Mouse (Mus musculus): Measurements from ENCODE around the gene Lnx2. TPM values are rescaled to one million over a fixed set of nuclear protein-coding genes. Genes with fewer than 3 reads are reported as not detected.

The Lnx2 gene
- total and polyA plus RNA-seq, 2 experiments from 2014 or later: 5.6 to 10.0 TPM

DNA sequence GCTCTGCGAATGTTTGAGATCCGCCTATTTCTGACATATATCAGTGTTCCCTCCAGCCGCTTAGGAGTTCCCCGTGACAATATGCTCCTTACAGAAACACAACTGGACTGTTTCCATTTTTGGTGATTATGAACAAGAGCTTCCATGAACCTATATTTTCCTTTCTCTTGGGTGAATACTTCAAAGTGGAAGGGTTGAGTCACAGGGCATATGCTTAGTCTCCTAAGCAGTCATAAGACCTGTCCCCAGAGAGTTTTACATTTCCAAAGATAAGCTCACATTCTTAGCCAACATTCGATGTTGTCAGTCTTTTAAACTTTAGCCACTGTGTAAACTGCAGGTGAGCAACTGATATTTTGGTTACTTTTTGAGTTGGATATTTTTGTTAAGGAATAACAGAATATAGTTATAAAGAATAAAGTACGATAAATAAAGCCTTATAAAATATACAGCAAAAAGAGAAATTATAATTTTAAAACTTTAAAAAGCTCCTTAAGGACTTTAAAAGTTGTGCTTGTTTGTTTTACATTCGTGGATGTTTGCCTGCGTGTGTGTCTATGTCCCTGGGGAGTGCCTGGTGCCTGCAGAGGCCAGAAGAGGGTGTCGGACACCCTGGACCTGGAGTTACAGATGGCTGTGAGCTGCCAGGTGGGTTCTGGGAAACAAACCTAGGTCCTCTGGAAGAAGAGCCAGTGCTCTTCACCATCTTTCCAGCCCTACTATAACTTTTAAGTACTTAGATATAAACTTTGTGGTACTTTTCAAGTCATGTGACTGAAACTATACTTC is 18.6 kb downstream of the Lnx2 start:
- DNase-seq (no peak), ATAC-seq (no peak)
- Histone ChIP-seq H3K9me3 (ENCODE audit: low read length) (no peaks in the 10 kb centered on the region), H3K9ac (no peak overlapping the region), H3K4me2 (ENCODE audit: low read depth) (no peak overlapping the region), H3K4me3 (ENCODE audit: low read depth, low read length) (no peak overlapping the region), H3K36me3 (ENCODE audit: insufficient read depth) (no peaks in the 10 kb centered on the region), H3K27me3 (ENCODE audit: insufficient read depth, low read length) (no peaks in the 10 kb centered on the region), H3K4me1 (ENCODE audit: insufficient read depth) (0 out of 2 replicates have a peak, but pooled peaks cover 4% of the 10 kb centered on the region), H3K27ac (ENCODE audit: low read depth, low read length) (no peak overlapping the region)
- no peak for TF ChIP-seq CTCF (IDR thresholded peaks at IDR 0.05; ENCODE audit: low read depth)
- 88% methylated on average over 9 of the region's 9 CpGs for WGBS

DNA sequence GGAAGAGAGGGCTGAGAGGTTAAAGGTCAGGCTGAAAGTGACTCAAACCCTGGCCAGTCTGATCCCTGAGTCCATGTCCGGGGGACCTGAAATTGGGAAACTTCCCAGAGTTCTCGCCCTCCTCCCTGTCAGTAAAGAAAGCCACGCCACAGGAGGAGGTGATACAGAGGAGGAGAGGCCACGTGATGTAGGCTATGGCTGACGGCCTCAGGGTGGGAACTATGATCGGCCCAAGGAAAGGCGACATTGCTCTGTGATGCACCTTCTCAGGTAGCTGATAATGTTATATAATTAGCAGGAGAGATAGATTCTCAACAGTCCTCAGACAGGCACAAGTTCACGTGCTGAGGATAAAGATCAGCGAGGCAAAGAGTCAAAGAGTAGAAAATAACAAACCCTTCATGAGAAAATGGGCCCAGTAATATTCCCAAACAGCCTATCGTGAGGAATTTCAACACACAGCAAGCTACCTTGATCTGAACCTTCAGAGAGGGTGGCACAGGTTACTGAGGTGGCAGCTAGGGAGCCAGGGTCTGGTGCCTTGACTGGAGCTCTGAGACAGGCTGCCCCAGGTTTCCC is 19.6 kb downstream of the Lnx2 start:
- H3K9me3 ChIP-seq (ENCODE audit: low read length): no peaks in the 10 kb centered on the region
- no peaks in the 10 kb centered on the region for H3K36me3 ChIP-seq (ENCODE audit: insufficient read depth)
- TF ChIP-seq CTCF (IDR thresholded peaks at IDR 0.05; ENCODE audit: low read depth): no peak
- no peak for ATAC-seq
- H3K4me1 ChIP-seq (ENCODE audit: insufficient read depth): 0 out of 2 replicates have a peak, but pooled peaks cover 4% of the 10 kb centered on the region
- H3K27me3 ChIP-seq (ENCODE audit: insufficient read depth, low read length): no peaks in the 10 kb centered on the region
- H3K4me3 ChIP-seq (ENCODE audit: low read depth, low read length): no peak overlapping the region
- DNase-seq: no peak
- no peak overlapping the region for H3K4me2 ChIP-seq (ENCODE audit: low read depth)
- H3K9ac ChIP-seq: no peak overlapping the region
- no peak overlapping the region for H3K27ac ChIP-seq (ENCODE audit: low read depth, low read length)
- WGBS: 84% methylated on average over 10 of the region's 10 CpGs

DNA sequence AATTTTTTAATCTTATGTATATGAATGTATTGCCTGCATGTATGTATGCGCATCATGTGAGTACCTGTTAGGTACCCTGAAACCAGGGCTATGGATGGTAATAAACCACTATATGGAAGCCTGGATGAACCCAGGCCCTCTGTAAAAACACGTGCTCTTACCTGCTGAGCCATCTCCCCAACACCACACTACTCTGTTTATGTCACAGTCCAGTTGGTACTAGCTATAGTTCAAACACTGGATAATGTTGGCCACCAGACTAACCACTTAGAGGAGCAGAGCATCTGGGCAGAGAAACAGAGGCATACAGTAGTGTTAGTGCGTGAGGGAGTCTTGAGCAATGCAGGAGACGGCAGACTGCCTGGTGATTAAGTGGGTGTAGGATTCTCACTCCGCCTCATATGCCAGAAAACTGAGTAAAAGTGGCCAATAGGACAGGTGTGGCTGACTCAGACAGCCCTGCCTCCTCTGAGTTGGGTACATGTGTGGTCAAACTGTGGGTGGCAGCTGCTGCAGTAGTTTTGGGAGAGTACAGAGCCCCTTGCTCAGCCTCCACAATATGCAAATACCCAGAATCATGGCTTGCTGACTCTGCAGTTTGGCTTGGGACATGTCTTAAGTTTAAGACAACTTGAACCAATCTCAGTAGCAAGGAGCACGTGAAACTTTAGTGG is 20.7 kb downstream of the Lnx2 start:
- no peaks in the 10 kb centered on the region for H3K9me3 ChIP-seq (ENCODE audit: low read length)
- WGBS: 89% methylated on average over 6 of the region's 6 CpGs
- H3K4me3 ChIP-seq (ENCODE audit: low read depth, low read length): no peak overlapping the region
- no peak for TF ChIP-seq CTCF (IDR thresholded peaks at IDR 0.05; ENCODE audit: low read depth)
- H3K27ac ChIP-seq (ENCODE audit: low read depth, low read length): no peak overlapping the region
- H3K4me2 ChIP-seq (ENCODE audit: low read depth): no peak overlapping the region
- DNase-seq: no peak
- H3K4me1 ChIP-seq (ENCODE audit: insufficient read depth): 0 out of 2 replicates have a peak, but pooled peaks cover 4% of the 10 kb centered on the region
- no peak overlapping the region for H3K9ac ChIP-seq
- no peaks in the 10 kb centered on the region for H3K27me3 ChIP-seq (ENCODE audit: insufficient read depth, low read length)
- no peak for ATAC-seq
- no peaks in the 10 kb centered on the region for H3K36me3 ChIP-seq (ENCODE audit: insufficient read depth)

DNA sequence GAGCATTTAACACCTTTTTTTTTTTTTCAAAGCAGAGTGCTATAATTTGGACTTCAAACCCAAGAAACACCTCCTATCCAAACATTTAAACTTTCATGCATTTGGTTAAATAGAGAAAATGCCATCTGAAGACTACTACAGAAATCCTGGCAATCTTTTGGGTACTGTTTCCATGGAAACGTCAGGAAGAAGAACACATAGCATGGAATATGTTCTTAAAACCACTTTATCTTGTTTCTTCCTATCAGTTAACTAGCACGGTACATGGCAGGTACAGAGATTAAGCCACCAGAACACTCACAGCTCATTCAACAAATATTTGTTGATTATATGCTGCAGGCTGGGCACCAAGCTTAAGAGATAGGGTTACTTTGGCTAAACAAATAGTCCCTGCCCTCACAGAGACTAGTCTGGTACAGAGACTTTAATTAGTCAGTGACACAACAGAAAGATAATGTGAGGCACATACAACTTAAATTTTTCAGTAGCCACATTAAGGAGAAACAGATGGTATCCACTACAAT is 21.6 kb downstream of the Lnx2 start:
- H3K4me2 ChIP-seq (ENCODE audit: low read depth): no peak overlapping the region
- no peak for TF ChIP-seq CTCF (IDR thresholded peaks at IDR 0.05; ENCODE audit: low read depth)
- DNase-seq (peak; percentile 58), ATAC-seq (peak; percentile 71)
- no peaks in the 10 kb centered on the region for H3K36me3 ChIP-seq (ENCODE audit: insufficient read depth)
- no peaks in the 10 kb centered on the region for H3K27me3 ChIP-seq (ENCODE audit: insufficient read depth, low read length)
- H3K9me3 ChIP-seq (ENCODE audit: low read length): no peaks in the 10 kb centered on the region
- 0 out of 2 replicates have a peak, but pooled peaks cover 4% of the 10 kb centered on the region for H3K4me1 ChIP-seq (ENCODE audit: insufficient read depth)
- no peak overlapping the region for H3K9ac ChIP-seq
- no peak overlapping the region for H3K27ac ChIP-seq (ENCODE audit: low read depth, low read length)
- WGBS: 64% methylated on average over 2 of the region's 2 CpGs
- no peak overlapping the region for H3K4me3 ChIP-seq (ENCODE audit: low read depth, low read length)

DNA sequence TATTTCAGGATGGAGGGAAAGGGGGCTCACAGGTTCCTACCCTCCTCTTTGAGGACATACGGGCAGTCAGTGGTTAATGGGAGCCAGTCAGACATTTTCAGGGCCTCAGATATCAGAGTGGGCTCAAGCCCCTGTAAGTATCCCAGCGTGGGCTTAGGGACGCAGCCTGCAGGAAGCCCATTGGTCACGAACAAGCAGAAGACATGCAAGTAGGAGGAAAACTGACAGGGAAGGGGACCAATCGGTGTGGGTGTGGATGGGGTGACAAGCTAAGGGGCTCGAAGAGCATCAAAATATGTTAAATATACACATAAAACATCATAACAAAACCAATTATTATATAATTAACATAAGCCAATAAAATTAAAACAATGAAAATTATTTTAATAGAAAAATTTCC is 22.1 kb downstream of the Lnx2 start:
- Histone ChIP-seq H3K4me3 (ENCODE audit: low read depth, low read length) (no peak overlapping the region), H3K27me3 (ENCODE audit: insufficient read depth, low read length) (no peaks in the 10 kb centered on the region), H3K9ac (no peak overlapping the region), H3K4me2 (ENCODE audit: low read depth) (no peak overlapping the region), H3K9me3 (ENCODE audit: low read length) (no peaks in the 10 kb centered on the region), H3K4me1 (ENCODE audit: insufficient read depth) (0 out of 2 replicates have a peak, but pooled peaks cover 4% of the 10 kb centered on the region), H3K27ac (ENCODE audit: low read depth, low read length) (no peak overlapping the region), H3K36me3 (ENCODE audit: insufficient read depth) (no peaks in the 10 kb centered on the region)
- 83% methylated on average over 6 of the region's 6 CpGs for WGBS
- TF ChIP-seq CTCF (IDR thresholded peaks at IDR 0.05; ENCODE audit: low read depth): no peak
- peak; percentile 67; the same call in 1 of the 2 replicates for ATAC-seq
- DNase-seq: no peak

DNA sequence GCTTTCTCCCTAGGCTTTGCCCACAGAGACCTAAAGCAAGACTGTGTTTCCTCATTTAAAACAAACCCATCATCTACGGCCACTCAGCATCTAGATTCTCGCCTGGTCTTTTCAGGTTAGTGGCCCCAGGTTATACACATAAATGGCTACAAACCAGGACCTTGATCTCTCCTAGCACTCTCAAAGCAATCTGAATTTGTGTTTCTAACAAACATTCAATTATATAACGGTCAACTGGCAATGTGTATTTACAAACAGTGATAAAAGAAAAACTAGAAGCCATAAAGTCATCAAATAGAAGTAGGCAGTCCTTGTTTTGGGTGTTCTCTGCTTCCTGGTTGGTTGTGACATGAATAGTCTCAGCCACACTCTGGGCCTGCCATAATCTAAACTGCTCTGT is 22.9 kb downstream of the Lnx2 start:
- H3K9me3 ChIP-seq (ENCODE audit: low read length): no peaks in the 10 kb centered on the region
- no peak overlapping the region for H3K4me2 ChIP-seq (ENCODE audit: low read depth)
- TF ChIP-seq CTCF (IDR thresholded peaks at IDR 0.05; ENCODE audit: low read depth): no peak
- 0 out of 2 replicates have a peak, but pooled peaks cover 4% of the 10 kb centered on the region for H3K4me1 ChIP-seq (ENCODE audit: insufficient read depth)
- WGBS: 87% methylated on average over 3 of the region's 3 CpGs
- no peak overlapping the region for H3K9ac ChIP-seq
- H3K27ac ChIP-seq (ENCODE audit: low read depth, low read length): no peak overlapping the region
- DNase-seq: no peak
- ATAC-seq: no peak
- H3K36me3 ChIP-seq (ENCODE audit: insufficient read depth): no peaks in the 10 kb centered on the region
- H3K4me3 ChIP-seq (ENCODE audit: low read depth, low read length): no peak overlapping the region
- H3K27me3 ChIP-seq (ENCODE audit: insufficient read depth, low read length): no peaks in the 10 kb centered on the region
